ENCODE assay signal across 19 mouse cellular contexts in genomic region chr4:116862023-116862422, GRCm38 (mm10). TPM values are rescaled to one million over a fixed set of nuclear protein-coding genes. Genes with fewer than 3 reads are reported as not detected.
A peak's percentile ranks its signal among the peaks of the same experiment; 100 is the strongest.
DNase-seq lines count a peak whose midpoint lies in the region; ATAC-seq and TF ChIP-seq lines count a peak whose summit lies in the region.
"Had no signal": no experiment of that assay in that cellular context is flagged by ENCODE, and none has a peak within 500 bp of the region (broad histone marks: within the 10 kb centered on the region; RNA-seq: fewer than 3 reads in every experiment).

No protein-coding gene starts in this region.

- peak; percentile 31; the same call in 1 of the 2 replicates for ATAC-seq in neural tube, embryonic 15.5 days (ENCODE audit: low FRiP score)
- ATAC-seq: forebrain, embryonic 14.5 days; forebrain, postnatal 0 days had no signal

- H3K9ac ChIP-seq in neural tube, embryonic 15.5 days (replicated peaks) = no peak overlapping the region
- H3K9ac ChIP-seq: embryonic facial prominence, embryonic 12.5 days; forebrain, postnatal 0 days had no signal

- TF ChIP-seq POLR2A in small intestine, adult 2 months (IDR thresholded peaks at IDR 0.05; ENCODE audit: low read depth, low read length) = no peak

- no peak overlapping the region for H3K4me2 ChIP-seq in neural tube, embryonic 15.5 days
- H3K4me2 ChIP-seq: embryonic facial prominence, embryonic 12.5 days had no signal

- H3K27ac ChIP-seq in neural tube, embryonic 15.5 days (replicated peaks) = peak overlapping the region; percentile 28; the same call in 1 of the 2 replicates
- H3K27ac ChIP-seq in small intestine, adult 2 months (ENCODE audit: insufficient read depth, low read depth, low read length) = 0 out of 2 replicates have a peak overlapping the region, but pooled peaks have one; percentile 28
- H3K27ac ChIP-seq in layer of hippocampus, adult 2 months = no peak overlapping the region
- H3K27ac ChIP-seq: embryonic facial prominence, embryonic 10.5 days; embryonic facial prominence, embryonic 12.5 days had no signal

- no peaks in the 10 kb centered on the region for H3K27me3 ChIP-seq in neural tube, embryonic 15.5 days (replicated peaks)
- H3K27me3 ChIP-seq in small intestine, adult 2 months (ENCODE audit: control insufficient read depth, insufficient read depth, low read length) = no peaks in the 10 kb centered on the region
- H3K27me3 ChIP-seq: embryonic facial prominence, embryonic 12.5 days had no signal

- TF ChIP-seq CTCF in small intestine, adult 2 months (IDR thresholded peaks at IDR 0.05; ENCODE audit: extremely low read depth, insufficient read length, insufficient replicate concordance, low read depth, low read length) = no peak
- no peak for TF ChIP-seq CTCF in layer of hippocampus, adult 2 months (conservative IDR thresholded peaks at IDR 0.05)

- no peak overlapping the region for H3K4me3 ChIP-seq in neural tube, embryonic 15.5 days (replicated peaks)
- no peak overlapping the region for H3K4me3 ChIP-seq in small intestine, adult 2 months (ENCODE audit: low read depth, low read length)
- H3K4me3 ChIP-seq in layer of hippocampus, adult 2 months = no peak overlapping the region
- H3K4me3 ChIP-seq: embryonic facial prominence, embryonic 10.5 days; embryonic facial prominence, embryonic 12.5 days had no signal

- H3K36me3 ChIP-seq in neural tube, embryonic 15.5 days = no peaks in the 10 kb centered on the region
- no peaks in the 10 kb centered on the region for H3K36me3 ChIP-seq in small intestine, adult 2 months (ENCODE audit: control insufficient read depth, insufficient read depth, low read length)
- H3K36me3 ChIP-seq: embryonic facial prominence, embryonic 10.5 days; embryonic facial prominence, embryonic 12.5 days had no signal

- DNase-seq in heart, adult 11 months = peak; percentile 59
- DNase-seq in heart, adult 8-10 months (ENCODE audit: low spot score) = no peak
- no peak for DNase-seq in neural tube, embryonic 10.5 days (ENCODE audit: extremely low spot score, low spot score)
- DNase-seq in layer of hippocampus, adult 2 months (ENCODE audit: low spot score in 2 of 2) = no peak
- DNase-seq: adrenal gland, adult 2 months; adrenal gland, postnatal 10 days; adrenal gland, postnatal 25 days; cerebellum, adult 11-12 months; cerebellum, adult 2 months; cerebellum, adult 9-10 months; cerebellum, postnatal 10 days; cerebellum, postnatal 25 days; forebrain, postnatal 0 days had no signal

- 63% methylated on average over 8 of the region's 8 CpGs for WGBS in neural tube, embryonic 15.5 days
- 47% methylated on average over 8 of the region's 8 CpGs for WGBS in small intestine, adult 2 months

- no peaks in the 10 kb centered on the region for H3K4me1 ChIP-seq in neural tube, embryonic 15.5 days
- H3K4me1 ChIP-seq in small intestine, adult 2 months (ENCODE audit: control insufficient read depth, insufficient read depth, insufficient read length, low read length) = peaks cover 6% of the 10 kb centered on the region
- H3K4me1 ChIP-seq: embryonic facial prominence, embryonic 10.5 days; embryonic facial prominence, embryonic 12.5 days had no signal

- no peaks in the 10 kb centered on the region for H3K9me3 ChIP-seq in neural tube, embryonic 15.5 days (replicated peaks)
- H3K9me3 ChIP-seq: embryonic facial prominence, embryonic 12.5 days had no signal

RNA-seq across cellular contexts. Expression of gene Zswim5, which starts 15.2 kb away (rescaled TPM):
- 1 to 10 TPM in 1 of 4 experiments, under 1 TPM in 3; 0.82 to 1.4 (median 0.92) TPM for total RNA-seq in heart, adult 8-10 months (2022)
- 4.2 and 4.4 TPM in 2 replicates for polyA plus RNA-seq in neural tube, embryonic 15.5 days (2015; fragmentation: Nextera tagmentation; extraction: Ambion mirVana)
- 8.1 and 14.7 TPM in 2 replicates for polyA plus RNA-seq in small intestine, adult 2 months (2012; rRNA removed)
- 10 to 100 TPM; 15.6 to 17.1 TPM for total RNA-seq in layer of hippocampus, adult 2 months (2021)
- total RNA-seq: MEL had no signal

RNA-seq across cellular contexts. Expression of gene Hpdl, which starts 40.5 kb away (rescaled TPM):
- 1 to 10 TPM; 2.9 to 6.1 (median 3.9) TPM for total RNA-seq in heart, adult 8-10 months (2022)
- polyA plus RNA-seq in neural tube, embryonic 15.5 days (2015; fragmentation: Nextera tagmentation; extraction: Ambion mirVana) = 1.4 and 1.8 TPM in 2 replicates
- 4.3 and 7.3 TPM in 2 replicates for polyA plus RNA-seq in small intestine, adult 2 months (2012; rRNA removed)
- total RNA-seq in layer of hippocampus, adult 2 months (2021) = 1 to 10 TPM; 6.4 to 6.9 TPM
- total RNA-seq: MEL had no signal

RNA-seq across cellular contexts. Expression of gene Mutyh, which starts 54.5 kb away (rescaled TPM):
- total RNA-seq in heart, adult 8-10 months (2022) = 1 to 10 TPM in 3 of 4 experiments, under 1 TPM in 1; 0.95 to 1.3 (median 1.1) TPM
- 5.6 and 7.5 TPM in 2 replicates for polyA plus RNA-seq in neural tube, embryonic 15.5 days (2015; fragmentation: Nextera tagmentation; extraction: Ambion mirVana)
- 2.2 and 3.4 TPM in 2 replicates for polyA plus RNA-seq in small intestine, adult 2 months (2012; rRNA removed)
- total RNA-seq in layer of hippocampus, adult 2 months (2021) = 1 to 10 TPM; 3.1 to 3.2 TPM

RNA-seq across cellular contexts. Expression of gene Toe1, which starts 54.6 kb away (rescaled TPM):
- 1 to 10 TPM; 4.2 to 8.2 (median 5.4) TPM for total RNA-seq in heart, adult 8-10 months (2022)
- 27.2 and 33.4 TPM in 2 replicates for polyA plus RNA-seq in neural tube, embryonic 15.5 days (2015; fragmentation: Nextera tagmentation; extraction: Ambion mirVana)
- polyA plus RNA-seq in small intestine, adult 2 months (2012; rRNA removed) = 8.5 and 11.6 TPM in 2 replicates
- total RNA-seq in layer of hippocampus, adult 2 months (2021) = 10 to 100 TPM; 14.0 to 16.2 TPM

Comparison
In these comparisons a context has a peak if more than half of its experiments do, and no peak if none do; other contexts are left out.
1. RNA of gene Zswim5, which starts 15.2 kb away (total RNA-seq): 15.6 to 17.1 TPM in layer of hippocampus, adult 2 months; 0.82 to 1.4 TPM in heart, adult 8-10 months; every median in the first group is over 4 times any median in the second.